Mouse (Mus musculus) brain, adult 2 months (tissue): ENCODE measurements around the gene Polr1d.

Source experiments
- DNase-seq: peaks from one replicate; pipeline ENCODE4 v3.0.0; 2011; ENCODE audit warnings: low read depth, low spot score

Gene Polr1d

GRCm38 (mm10) chr5:147135089-147135446, 58.2 kb downstream of the Polr1d start:
- DNase-seq = no peak

GRCm38 (mm10) chr5:147135994-147136393, 59.1 kb downstream of the Polr1d start:
- DNase-seq = no peak

- no peak for DNase-seq
Observed at GRCm38 (mm10) chr5:147147340-147147739, 70.5 kb downstream of the Polr1d start.

GRCm38 (mm10) chr5:147154806-147155371, 78.0 kb downstream of the Polr1d start:
- DNase-seq = no peak

DNA sequence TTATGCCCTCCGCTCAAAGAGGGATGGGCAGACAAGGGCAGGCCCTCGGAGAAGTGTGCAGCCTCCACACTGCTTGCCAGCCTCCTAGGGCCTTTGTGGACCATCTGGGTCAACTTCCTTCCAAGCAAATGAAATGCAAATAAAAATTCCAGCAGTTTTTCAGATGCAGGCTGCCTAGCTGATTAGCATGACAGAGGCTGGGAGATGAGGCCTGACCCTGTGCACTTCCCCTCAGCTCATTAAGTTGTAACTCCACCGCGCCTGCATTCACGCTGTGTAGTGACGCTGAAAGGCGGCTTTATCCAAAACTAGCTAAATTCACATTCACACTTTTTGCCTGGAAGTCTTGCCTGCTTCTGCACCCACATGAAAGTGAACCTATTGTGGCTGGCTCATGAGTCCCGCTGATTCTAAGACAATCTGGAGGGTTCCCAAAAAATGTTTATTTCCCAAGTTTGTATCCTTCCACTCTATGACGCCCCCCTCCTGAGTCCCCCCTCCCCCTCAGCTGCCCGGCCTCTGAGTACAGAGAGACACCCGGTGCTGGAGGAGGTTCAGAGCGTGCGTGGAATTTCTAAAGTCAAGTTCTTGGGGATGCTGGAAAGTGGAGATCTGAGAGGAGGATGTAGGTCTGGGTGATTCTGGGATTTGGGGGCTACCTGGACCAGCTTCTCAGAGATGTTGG, 78.7 kb downstream of the Polr1d start:
- peak; percentile 27 for DNase-seq

GRCm38 (mm10) chr5:147156376-147156775, 79.5 kb downstream of the Polr1d start:
- no peak for DNase-seq

DNA sequence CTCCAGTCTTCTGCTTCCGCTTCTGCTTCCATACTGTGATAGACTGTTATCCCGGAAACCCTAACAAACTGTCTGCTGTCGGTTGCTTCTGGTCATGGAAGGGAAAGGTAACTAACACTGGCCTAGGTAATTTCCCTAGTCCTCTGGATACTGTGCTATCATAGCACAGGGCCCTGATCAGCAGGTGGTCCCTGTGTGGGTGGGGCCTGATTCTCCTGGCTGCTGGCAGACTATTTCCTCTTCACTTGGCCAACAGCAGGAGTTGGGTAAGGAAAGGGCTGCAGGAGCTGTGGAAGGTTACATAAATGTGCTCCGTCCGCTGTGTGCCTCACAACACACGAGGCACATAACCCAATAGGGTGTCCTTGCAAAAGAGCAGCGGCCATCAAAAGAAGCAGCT, 80.6 kb downstream of the Polr1d start:
- DNase-seq = no peak

- DNase-seq = no peak
Observed at GRCm38 (mm10) chr5:147159320-147159719, 82.5 kb downstream of the Polr1d start.

GRCm38 (mm10) chr5:147159792-147160191, 82.9 kb downstream of the Polr1d start:
- DNase-seq = no peak
